Comparison of ENCODE assay signal across 14 mouse cellular contexts in genomic region chr12:109895389-109895788, GRCm38 (mm10).
A peak's percentile ranks its signal among the peaks of the same experiment; 100 is the strongest.
DNase-seq lines count a peak whose midpoint lies in the region; ATAC-seq and TF ChIP-seq lines count a peak whose summit lies in the region.
"Had no signal": no experiment of that assay in that cellular context is flagged by ENCODE, and none has a peak within 500 bp of the region (broad histone marks: within the 10 kb centered on the region; RNA-seq: fewer than 3 reads in every experiment).

No protein-coding gene starts in this region.

- H3K4me2 ChIP-seq in stomach, postnatal 0 days (replicated peaks; ENCODE audit: low read depth): no peak overlapping the region
- H3K4me2 ChIP-seq: embryonic facial prominence, embryonic 13.5 days; forebrain, embryonic 15.5 days; heart, embryonic 13.5 days had no signal

- WGBS in stomach, postnatal 0 days: 43% methylated on average over 7 of the region's 7 CpGs

- no peaks in the 10 kb centered on the region for H3K9me3 ChIP-seq in stomach, postnatal 0 days (ENCODE audit: control insufficient read depth, low read length)
- H3K9me3 ChIP-seq: embryonic facial prominence, embryonic 13.5 days; forebrain, embryonic 15.5 days; heart, embryonic 13.5 days; megakaryocyte, embryonic 14.5 days had no signal

- H3K4me3 ChIP-seq in stomach, postnatal 0 days (ENCODE audit: low read depth, low read length): no peak overlapping the region
- H3K4me3 ChIP-seq: embryonic facial prominence, embryonic 13.5 days; forebrain, embryonic 15.5 days; heart, embryonic 13.5 days; megakaryocyte, embryonic 14.5 days had no signal

- no peak overlapping the region for H3K27ac ChIP-seq in stomach, postnatal 0 days (replicated peaks)
- H3K27ac ChIP-seq: embryonic facial prominence, embryonic 13.5 days; forebrain, embryonic 15.5 days; heart, embryonic 13.5 days; liver, embryonic 14.5 days had no signal

- peak; percentile 43; the same call in 1 of the 2 replicates for ATAC-seq in stomach, postnatal 0 days (ENCODE audit: low FRiP score, low TSS enrichment)
- ATAC-seq: forebrain, embryonic 15.5 days had no signal

- no peaks in the 10 kb centered on the region for H3K4me1 ChIP-seq in stomach, postnatal 0 days (replicated peaks; ENCODE audit: control insufficient read depth, insufficient read depth)
- H3K4me1 ChIP-seq: heart, embryonic 13.5 days; megakaryocyte, embryonic 14.5 days had no signal

- no peak for TF ChIP-seq EP300 in stomach, postnatal 0 days (optimal IDR thresholded peaks at IDR 0.05)

- no peak overlapping the region for H3K9ac ChIP-seq in stomach, postnatal 0 days (ENCODE audit: low read length)
- H3K9ac ChIP-seq: embryonic facial prominence, embryonic 13.5 days; forebrain, embryonic 15.5 days; heart, embryonic 13.5 days; liver, embryonic 14.5 days had no signal

- no peak for TF ChIP-seq CTCF in stomach, postnatal 0 days (IDR thresholded peaks at IDR 0.05; ENCODE audit: low read depth)

- no peaks in the 10 kb centered on the region for H3K36me3 ChIP-seq in stomach, postnatal 0 days (ENCODE audit: control insufficient read depth, insufficient read depth, low read length)
- H3K36me3 ChIP-seq: embryonic facial prominence, embryonic 13.5 days; forebrain, embryonic 15.5 days; heart, embryonic 13.5 days had no signal

- peak; percentile 6 for DNase-seq in lung, postnatal 36 days
- DNase-seq in lung, postnatal 14 days: no peak
- peak; percentile 83 for DNase-seq in adrenal gland, postnatal 14 days
- peak; percentile 94 for DNase-seq in kidney, adult 9 months
- peak; percentile 31 for DNase-seq in stomach, postnatal 0 days (ENCODE audit: low spot score)
- DNase-seq in thymus, postnatal 36 days: no peak
- DNase-seq in right cerebral cortex, postnatal 14 days: no peak
- DNase-seq: cerebellum, postnatal 25 days; gastrocnemius, postnatal 25 days had no signal

- no peaks in the 10 kb centered on the region for H3K27me3 ChIP-seq in stomach, postnatal 0 days (ENCODE audit: control insufficient read depth, insufficient read depth, low read length)
- H3K27me3 ChIP-seq: embryonic facial prominence, embryonic 13.5 days; forebrain, embryonic 15.5 days; heart, embryonic 13.5 days; megakaryocyte, embryonic 14.5 days had no signal

Comparison
In these comparisons a context has a peak if more than half of its experiments do, and no peak if none do; other contexts are left out.
1. DNase-seq: peak in lung, postnatal 36 days (single experiment), adrenal gland, postnatal 14 days (single experiment), kidney, adult 9 months (single experiment) and stomach, postnatal 0 days (single experiment); none in lung, postnatal 14 days (single experiment), thymus, postnatal 36 days (0 of 2) and right cerebral cortex, postnatal 14 days (single experiment).